11 mouse cellular contexts compared by ENCODE assay signal in the genomic region with DNA sequence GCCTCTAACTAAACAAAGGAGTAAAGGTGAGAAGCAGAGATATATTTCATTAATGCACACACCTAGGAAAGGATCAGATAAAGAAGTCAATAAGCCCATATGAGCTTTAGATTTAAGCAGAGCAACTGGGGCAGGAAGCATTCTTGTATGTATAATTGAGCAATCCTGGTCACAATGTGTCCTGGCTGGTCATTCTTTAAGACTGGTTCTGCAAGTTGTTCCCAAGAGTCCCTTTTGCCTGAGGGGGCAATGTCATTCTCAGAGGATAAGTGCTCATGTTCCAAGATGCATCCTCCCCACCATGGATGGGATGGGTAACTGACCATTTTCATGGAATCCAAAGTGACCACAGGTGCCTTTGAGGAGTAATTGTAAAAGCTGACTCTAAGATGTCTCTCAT. TPM values are rescaled to one million over a fixed set of nuclear protein-coding genes. Genes with fewer than 3 reads are reported as not detected.
"Had no signal": no experiment of that assay in that cellular context is flagged by ENCODE, and none has a peak within 500 bp of the region (broad histone marks: within the 10 kb centered on the region; RNA-seq: fewer than 3 reads in every experiment).

No protein-coding gene starts in this region.

- H3K27ac ChIP-seq: limb, embryonic 15.5 days; liver, embryonic 12.5 days; lung, embryonic 15.5 days had no signal

- DNase-seq: kidney, adult 8-10 months; kidney, postnatal 25 days; layer of hippocampus, postnatal 36 days; lung, postnatal 4 days; thymus, adult 18-20 months; thymus, postnatal 25 days had no signal

- H3K9ac ChIP-seq: limb, embryonic 15.5 days; liver, embryonic 12.5 days; lung, embryonic 15.5 days had no signal

- H3K36me3 ChIP-seq: limb, embryonic 15.5 days; liver, embryonic 12.5 days; lung, embryonic 15.5 days had no signal

- ATAC-seq: intestine, postnatal 0 days; liver, embryonic 12.5 days had no signal

- H3K27me3 ChIP-seq: limb, embryonic 15.5 days; liver, embryonic 12.5 days; lung, embryonic 15.5 days had no signal

- H3K9me3 ChIP-seq: limb, embryonic 15.5 days; liver, embryonic 12.5 days; lung, embryonic 15.5 days had no signal

RNA-seq across cellular contexts. Expression of gene Tmod2, which starts 50.8 kb away (rescaled TPM):
- total RNA-seq: megakaryocyte, adult 5-6 weeks had no signal
